Mouse (Mus musculus): ENCODE measurements around the gene Tsc2.

Tsc2 gene

GRCm38 (mm10) chr17:24569837-24570236 lies 62.6 kb downstream of the Tsc2 start:
- DNase-seq (ENCODE audit: low read depth, low spot score) = no peak

DNA sequence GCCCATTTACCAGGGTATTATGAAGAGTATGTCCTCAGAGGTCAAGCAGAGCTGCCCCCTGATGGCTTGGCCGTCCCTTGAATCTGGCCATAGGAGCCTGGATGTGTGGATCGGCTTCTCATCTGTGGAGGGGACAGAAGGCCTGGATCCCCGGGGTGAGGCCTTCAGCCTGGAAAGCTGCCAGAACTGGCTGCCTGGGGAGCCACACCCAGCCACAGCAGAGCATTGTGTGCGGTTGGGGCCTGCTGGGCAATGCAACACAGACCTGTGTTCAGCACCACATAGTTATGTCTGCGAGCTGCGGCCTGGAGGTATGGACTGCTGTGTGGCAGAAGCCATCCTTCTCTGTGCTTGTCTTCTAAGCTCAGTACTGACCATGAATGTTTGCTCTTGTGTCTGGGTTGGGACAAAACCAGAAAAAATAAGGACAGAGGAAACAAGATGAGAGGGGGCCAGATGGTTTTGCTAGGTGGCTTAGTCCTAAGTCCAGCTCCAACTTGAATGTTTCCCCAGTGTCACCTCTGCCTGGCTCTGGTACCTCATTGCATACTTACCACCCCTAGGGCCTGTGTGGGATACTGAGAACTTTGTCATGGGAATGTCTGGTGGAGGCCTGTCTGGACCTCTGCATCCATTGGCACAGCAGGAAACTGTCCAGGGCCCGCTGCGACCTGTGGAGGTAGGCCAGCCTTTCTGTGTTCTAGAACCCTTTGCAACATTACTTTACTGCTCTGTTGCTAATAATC lies 65.2 kb downstream of the Tsc2 start:
- peak; percentile 42 for DNase-seq (ENCODE audit: low read depth, low spot score)

DNA sequence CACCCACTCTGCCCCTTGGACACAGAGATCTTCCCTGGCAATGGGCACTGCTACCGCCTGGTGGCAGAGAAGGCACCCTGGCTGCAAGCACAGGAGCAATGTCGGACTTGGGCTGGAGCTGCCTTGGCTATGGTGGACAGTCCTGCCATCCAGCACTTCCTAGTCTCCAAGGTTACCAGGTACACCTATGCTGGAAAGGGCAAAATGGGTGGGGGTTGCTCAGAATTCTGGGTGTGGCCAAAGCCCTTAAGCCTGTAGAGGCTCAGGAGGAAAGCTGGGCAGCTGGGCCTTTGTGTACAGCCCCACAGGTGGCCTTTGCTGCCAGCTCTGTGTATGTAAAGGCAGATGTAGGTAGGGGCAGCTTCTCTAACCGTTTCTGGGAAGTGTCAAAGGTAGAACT lies 66.6 kb downstream of the Tsc2 start:
- no peak for DNase-seq (ENCODE audit: low read depth, low spot score)

DNA sequence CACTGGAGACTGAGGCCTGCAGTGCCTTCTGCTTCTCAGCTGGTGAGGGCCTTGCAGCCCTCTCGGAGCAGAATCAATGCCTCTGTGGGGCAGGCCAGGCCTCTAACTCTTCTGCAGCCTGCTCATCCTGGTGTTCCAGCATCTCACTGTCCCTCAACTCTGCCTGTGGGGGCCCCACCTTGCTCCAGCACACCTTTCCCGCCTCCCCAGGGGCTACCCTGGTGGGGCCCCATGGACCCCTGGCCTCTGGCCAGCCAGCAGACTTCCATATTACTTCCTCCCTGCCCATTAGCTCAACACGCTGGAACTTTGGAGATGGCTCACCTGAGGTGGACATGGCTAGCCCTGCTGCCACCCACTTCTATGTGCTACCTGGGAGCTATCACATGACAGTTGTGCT lies 67.3 kb downstream of the Tsc2 start:
- no peak for DNase-seq (ENCODE audit: low read depth, low spot score)

DNA sequence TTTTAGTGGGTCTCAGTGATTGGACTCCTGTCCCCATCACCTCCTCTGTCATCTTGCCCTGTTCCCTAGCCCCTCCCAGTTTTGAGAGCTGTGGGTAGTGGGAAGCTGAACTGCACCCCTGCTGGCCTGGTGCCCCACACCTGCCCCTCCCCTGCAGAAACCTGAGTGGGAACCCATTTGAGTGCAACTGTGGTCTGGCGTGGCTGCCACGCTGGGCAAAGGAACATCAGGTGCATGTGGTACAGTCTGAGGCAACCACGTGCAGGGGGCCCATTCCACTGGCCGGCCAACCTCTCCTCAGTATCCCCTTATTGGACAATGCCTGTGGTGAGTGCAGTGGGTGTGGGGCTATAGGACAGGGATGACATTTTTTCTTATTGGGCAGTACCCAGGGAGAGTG lies 68.0 kb downstream of the Tsc2 start:
- DNase-seq (ENCODE audit: low read depth, low spot score) = no peak

GRCm38 (mm10) chr17:24563638-24564037 lies 68.8 kb downstream of the Tsc2 start:
- no peak for DNase-seq (ENCODE audit: low read depth, low spot score)

- DNase-seq (ENCODE audit: low read depth, low spot score) = no peak
Observed at GRCm38 (mm10) chr17:24561592-24561991, 70.8 kb downstream of the Tsc2 start.

DNA sequence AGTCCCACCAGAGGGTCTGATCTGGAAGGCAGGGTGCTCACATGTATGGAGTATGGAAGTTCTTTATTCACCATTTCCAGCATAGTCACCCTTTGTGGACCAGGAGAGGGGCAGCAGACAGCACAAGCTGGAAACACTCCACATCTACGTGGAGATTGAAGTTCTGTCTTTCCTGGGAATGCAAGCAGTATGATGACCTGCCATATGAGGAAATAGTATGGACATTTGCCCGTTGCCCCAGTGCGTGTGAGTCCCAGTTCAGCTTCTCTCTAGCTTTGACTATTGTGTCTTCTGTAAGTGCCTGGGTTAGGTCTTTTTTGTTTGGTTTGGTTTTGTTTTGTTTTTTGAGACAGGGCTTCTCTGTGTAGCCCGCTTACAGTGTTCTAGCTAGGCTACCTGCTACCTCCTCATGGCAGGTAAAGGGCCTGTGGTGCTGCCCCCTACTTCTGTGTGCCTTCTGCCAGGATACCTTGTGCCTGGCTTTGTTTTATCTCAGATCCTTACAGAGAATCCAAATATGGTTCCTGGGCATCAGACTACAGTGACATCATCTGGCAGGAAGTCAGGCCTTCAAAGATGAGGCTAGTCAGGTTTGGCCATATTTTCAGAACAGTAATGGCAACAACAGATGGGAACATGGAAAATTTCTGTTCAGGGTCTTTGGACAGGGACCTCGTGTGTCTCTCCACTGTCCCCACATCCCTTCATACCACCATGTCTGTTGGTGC lies 72.0 kb downstream of the Tsc2 start:
- DNase-seq (ENCODE audit: low read depth, low spot score) = no peak

- no peak for DNase-seq (ENCODE audit: low read depth, low spot score)
Observed at GRCm38 (mm10) chr17:24559146-24559545, 73.3 kb downstream of the Tsc2 start.

- DNase-seq (ENCODE audit: low read depth, low spot score) = no peak
Observed at GRCm38 (mm10) chr17:24558600-24559099, 73.8 kb downstream of the Tsc2 start.

- DNase-seq (ENCODE audit: low read depth, low spot score) = no peak
Observed at GRCm38 (mm10) chr17:24557091-24557490, 75.3 kb downstream of the Tsc2 start.

DNA sequence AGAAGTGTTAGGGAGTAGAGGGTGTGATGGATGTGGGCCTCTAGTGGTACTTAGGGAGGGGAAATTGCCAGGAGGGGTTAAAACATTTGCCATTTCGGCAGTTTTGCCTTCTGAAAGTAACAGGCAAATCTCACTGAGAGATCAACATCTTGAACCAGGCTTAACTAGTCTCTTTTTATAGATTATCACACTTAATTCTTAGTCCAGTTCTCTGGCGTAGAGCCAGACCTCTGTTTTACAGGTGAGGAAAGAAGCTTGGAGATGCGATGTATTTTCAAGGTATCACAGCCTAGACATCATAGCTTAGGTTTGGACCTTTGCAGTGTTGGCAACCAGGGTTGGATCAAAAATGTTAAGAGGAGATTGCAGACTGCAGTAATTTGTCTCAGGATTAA lies 81.4 kb downstream of the Tsc2 start:
- no peak for DNase-seq (ENCODE audit: low read depth, low spot score)

DNA sequence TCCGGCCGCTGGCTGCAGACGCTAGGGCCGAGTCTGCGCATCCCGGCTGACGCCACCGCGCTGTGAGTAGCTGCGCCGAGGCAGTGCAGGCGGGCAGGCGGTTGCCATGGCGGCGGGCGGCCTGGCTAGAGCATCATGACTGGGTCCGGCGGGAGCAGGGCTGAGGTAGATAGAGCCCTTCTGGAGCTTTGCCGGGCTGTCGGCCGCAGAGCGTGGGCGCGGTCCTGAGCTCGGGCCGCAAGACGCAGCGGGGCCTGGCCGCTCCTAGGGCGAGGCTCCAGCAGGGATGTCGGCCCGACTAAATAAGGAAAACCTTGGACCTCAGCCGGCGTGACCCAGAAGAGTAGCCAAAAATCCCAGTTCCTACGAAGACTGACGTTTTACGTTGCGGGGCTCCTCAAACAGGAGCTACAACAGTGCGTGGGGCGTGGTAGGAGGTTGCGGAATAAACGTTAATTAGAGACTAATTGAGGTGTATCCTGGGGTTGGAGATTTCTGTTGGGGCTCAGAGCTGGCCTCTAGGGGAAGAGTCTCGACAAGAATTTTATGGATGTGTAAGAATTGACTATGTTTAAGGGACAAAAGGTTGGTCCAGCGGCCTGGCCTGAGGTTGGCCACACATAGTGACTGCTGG lies 81.9 kb downstream of the Tsc2 start:
- DNase-seq (ENCODE audit: low read depth, low spot score) = peak; percentile 80

DNA sequence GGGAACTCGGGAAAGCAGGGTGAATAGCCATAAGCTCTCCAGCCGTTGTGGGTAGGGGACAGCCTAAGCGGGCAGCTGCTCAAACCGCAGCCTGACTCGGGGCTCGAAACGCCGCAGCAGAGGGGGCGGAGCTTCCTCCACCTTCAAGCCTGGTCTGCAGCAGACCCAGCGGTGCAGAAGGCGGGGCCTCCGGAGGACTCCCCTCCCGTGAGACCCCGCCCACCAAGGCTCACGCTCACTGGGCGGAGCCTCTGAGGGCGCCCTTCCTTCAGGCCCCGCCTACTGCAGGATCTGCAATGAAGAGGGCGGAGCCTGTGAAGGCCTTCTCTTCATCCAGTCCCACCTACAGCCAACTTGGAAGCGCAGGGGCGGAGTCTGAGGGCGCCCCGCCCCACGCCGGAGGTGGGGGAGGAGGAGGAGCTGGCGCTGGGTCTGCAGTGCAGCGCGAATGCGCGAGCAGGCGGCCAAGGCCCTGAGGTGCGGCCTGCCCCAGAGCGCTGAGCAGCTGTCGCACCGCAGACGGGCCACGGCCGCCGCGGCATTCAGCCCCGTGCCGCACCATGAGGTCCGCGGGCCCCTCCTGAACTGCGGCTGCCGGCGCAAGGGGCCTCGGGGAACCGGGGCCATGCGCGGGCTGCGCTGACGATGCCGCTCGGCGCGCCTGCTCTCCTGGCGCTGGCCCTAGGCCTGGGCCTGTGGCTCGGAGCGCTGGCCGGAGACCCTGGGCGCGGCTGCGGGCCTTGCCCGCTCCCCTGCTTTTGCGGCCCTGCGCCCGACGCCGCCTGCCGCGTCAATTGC lies 82.6 kb downstream of the Tsc2 start, which contains the start of gene Pkd1:
Gene Pkd1, plus strand, starts transcription at position 217 of the 798 bp plus-strand sequence.
- peak; percentile 99 for DNase-seq (ENCODE audit: low read depth, low spot score)

GRCm38 (mm10) chr17:24548921-24549617 lies 83.4 kb downstream of the Tsc2 start:
- no peak for DNase-seq (ENCODE audit: low read depth, low spot score)

DNA sequence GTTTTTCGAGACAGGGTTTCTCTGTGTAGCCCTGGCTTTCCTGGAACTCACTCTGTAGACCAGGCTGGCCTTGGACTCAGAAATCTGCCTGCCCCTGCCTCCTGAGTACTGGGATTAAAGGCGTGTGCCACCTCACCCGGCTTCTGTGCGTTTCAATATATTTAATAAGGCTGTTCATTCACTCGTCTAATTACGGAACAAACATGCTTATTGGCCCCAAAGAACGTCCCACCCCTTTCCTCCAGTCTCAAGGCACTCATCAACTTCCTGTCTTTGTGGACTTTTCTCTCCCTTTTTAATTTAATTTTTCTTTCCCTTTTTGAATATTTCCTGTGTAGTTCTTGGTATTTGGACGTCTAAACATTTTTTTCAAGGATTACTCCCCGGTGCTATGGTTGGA lies 84.0 kb downstream of the Tsc2 start:
- DNase-seq (ENCODE audit: low read depth, low spot score) = no peak

DNA sequence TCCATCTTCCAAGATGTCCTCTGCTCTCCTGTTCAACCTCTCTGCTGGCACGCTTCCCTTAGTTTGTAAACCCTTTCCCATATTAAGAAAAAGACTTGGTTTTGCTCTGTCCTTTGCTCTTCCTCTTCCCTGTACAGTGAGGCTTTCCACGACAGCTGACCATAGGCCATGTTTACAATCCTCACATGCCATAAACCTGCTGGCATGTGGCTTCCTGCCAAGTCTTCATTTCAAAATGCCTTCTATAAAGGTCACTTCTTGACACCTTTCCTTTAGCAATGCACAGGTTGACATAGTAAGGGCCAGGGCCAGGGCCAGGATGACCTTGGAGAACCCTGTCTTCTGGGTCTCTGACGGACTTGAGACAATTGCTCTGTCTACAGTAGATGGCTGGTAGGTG lies 86.2 kb downstream of the Tsc2 start:
- no peak for DNase-seq (ENCODE audit: low read depth, low spot score)
